Mouse (Mus musculus) brain, embryonic 14.5 days (tissue): Measurements from ENCODE around the gene Slc22a15.

Source experiments
- CTCF ChIP-seq: fragments of 200-500 bp; IDR thresholded peaks from 2 replicates; pipeline ENCODE4 v1.5.1; 2012; ENCODE audit warnings: inconsistent platforms, mild to moderate bottlenecking, moderate library complexity, borderline replicate concordance; ENCODE audit not compliant: insufficient read depth, insufficient read length; ENCODE audit errors: extremely low read depth
- POLR2A ChIP-seq: fragments of 200-500 bp; IDR thresholded peaks from 2 replicates; pipeline ENCODE4 v1.6.1; 2012; ENCODE audit warnings: mild to moderate bottlenecking, inconsistent platforms, borderline replicate concordance; ENCODE audit not compliant: poor library complexity, insufficient read depth, insufficient read length, severe bottlenecking; ENCODE audit errors: extremely low read depth

GRCm38 (mm10) chr3:101902344-101902743 lies 21.9 kb downstream of the Slc22a15 start:
- TF ChIP-seq POLR2A: no peak
- TF ChIP-seq CTCF: no peak
